Mouse (Mus musculus): Measurements from ENCODE around the gene Pitx1.

Pitx1 gene

GRCm38 (mm10) chr13:55784268-55784667 lies 51.7 kb downstream of the Pitx1 start, which contains the start of gene Catsper3:
Catsper3 (plus strand) TSS chr13:55784568.
- no peak for DNase-seq (ENCODE audit: low read depth)

GRCm38 (mm10) chr13:55775056-55775455 lies 60.9 kb downstream of the Pitx1 start:
- DNase-seq (ENCODE audit: low read depth): peak; percentile 12
